Mouse (Mus musculus): ENCODE results near the gene Gm10382.
"Not testable (repeated sequence)": the region's sequence is repeated elsewhere in the genome, so short reads cannot be mapped to it uniquely, and the experiment has no call there.

Gm10382 gene

GRCm38 (mm10) chr5:125370950-125371693, 18.0 kb upstream of the Gm10382 start:
- no peak for DNase-seq (ENCODE audit: low spot score in 2 of 2)

DNA sequence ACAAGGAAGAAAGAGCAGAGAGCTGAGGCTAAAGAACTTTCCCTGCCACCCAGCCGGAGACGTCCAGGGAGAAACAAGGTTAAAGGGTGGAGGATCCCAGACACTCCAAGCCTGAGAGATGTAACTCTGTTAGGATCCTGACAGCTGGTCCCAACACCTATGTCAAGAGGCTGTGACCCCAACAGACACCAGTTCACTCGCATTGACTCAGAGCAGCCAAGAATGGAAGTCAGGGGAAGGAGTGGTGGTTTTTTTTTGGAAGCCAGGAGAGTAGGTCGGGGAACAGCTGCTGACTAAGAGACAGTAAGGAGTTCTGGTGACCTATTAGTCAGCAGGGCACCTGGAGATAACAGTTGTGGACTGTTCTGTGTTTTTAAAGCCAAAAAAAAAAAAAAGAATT, 17.1 kb upstream of the Gm10382 start:
- no peak for DNase-seq (ENCODE audit: low spot score in 2 of 2)

GRCm38 (mm10) chr5:125375871-125376270, 13.3 kb upstream of the Gm10382 start:
- DNase-seq (ENCODE audit: low spot score in 2 of 2) = no peak

DNA sequence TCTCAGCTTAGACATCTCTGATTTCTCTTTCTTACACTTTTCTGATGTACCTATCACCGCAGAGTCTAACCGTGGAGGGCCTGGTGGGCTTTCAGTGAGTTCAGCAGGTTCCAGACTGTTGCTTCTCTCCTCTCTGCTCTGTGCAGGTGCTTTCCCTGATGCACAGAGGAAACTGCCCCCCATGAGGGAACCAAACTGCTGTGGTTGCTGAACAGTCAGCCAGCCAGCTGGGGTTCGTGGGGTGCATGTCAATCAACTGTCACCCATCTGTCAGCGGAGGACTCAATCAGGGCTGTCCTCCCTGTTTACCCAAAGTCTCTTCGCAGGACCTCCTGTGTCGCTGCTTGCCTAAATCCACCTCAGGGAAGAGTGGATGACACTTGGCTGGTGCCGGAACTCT, 11.9 kb upstream of the Gm10382 start:
- DNase-seq (ENCODE audit: low spot score in 2 of 2) = peak; percentile 63 to 69

DNA sequence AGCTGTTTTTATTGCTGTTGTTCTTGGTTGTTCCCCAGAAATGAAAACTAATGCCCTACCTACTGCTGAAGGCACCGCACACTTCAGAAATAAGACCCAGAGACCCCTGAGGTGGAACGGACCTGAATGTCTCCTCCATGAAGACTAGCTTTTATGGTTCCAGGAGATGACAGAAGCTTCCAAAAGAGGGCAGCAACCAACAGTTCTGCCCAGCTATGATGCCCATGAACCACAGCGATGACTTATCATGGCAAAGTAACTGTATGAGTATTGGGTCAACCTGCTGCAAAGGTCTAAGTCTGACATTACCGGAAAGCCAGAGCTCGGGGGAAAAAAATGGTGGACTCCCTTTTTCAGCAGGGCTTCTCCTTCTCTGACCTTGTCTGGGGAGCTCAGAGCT, 10.2 kb upstream of the Gm10382 start:
- no peak for DNase-seq (ENCODE audit: low spot score in 2 of 2)

GRCm38 (mm10) chr5:125381954-125382672, 7.0 kb upstream of the Gm10382 start:
- DNase-seq (ENCODE audit: low spot score in 2 of 2) = no peak

DNA sequence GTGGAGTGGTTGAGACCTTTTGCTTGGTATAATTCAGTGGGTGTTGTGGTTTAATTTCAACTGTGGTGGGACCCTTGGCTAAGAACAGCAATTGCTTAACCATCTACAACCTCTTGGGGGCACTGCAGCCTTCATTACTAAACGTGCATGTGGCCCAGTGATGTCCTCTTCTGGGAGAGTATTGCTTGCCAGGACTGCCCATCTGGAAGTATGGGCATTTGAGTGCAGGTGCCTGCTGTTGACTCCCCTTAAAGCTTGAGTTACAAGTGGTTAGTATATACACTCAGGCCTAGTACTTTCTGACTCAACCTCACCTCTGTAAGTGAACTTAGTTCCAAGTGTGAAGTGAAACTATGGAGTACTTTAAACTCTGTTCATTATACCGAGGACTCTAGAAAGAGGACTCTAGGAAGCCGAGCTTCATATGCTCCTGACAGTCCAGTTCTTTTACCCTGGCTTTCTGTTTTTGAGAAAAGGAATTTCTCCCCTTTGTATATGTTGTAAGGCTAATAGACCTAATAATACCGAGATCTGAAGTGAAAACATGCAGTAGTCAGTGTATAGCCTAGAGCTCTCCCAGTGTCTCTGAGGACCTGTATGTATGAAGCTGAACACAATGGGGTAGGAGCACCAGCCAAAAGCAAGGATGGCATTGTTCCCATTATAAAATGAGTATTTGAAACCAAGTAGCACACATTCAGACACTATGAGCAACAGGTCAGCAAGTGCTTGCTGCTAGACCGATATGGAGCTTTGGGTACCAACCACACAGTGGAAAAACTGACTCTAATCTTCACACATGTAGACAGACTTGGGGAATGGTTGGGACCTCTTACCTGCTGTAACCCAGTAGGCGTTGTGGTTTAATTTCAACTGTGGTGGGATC, 6.2 kb upstream of the Gm10382 start:
- peak in 1 of 2 experiments; percentile 46 for DNase-seq (ENCODE audit: low spot score in 2 of 2)

GRCm38 (mm10) chr5:125383637-125384420, 5.3 kb upstream of the Gm10382 start:
- no peak for DNase-seq (ENCODE audit: low spot score in 2 of 2)

DNA sequence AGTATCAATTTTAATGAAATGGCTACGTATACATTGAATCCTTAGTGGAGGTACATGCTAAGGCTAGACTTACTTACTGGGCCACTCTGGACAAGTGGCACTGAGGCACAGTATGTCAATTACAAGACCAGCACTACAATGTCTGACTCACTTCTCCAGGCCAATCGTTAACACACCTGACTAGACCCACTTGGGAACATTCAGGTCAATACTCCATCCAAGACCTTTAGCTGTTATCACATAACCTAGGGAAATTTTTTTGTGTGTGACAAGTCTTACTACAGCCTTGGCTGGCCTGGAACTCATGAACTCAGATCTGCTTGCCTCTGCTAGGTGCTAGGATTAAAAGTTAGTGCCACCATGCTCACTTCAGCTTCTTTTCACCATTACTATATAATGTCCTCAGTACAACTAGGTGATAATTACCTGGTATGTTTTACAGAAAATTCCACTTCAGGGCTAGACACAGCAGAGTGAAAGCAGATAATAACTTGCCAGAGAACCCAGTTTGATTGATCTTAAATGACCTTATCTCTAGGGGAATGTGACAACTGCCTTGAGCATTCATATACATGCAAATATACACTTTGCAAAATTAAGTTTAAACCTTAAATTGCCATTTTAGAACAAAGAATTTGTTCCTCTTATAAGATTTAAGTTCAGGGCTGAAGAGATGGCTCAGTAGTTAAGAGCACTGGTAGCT, 4.5 kb upstream of the Gm10382 start:
- no peak for DNase-seq (ENCODE audit: low spot score in 2 of 2)

- DNase-seq (ENCODE audit: low spot score in 2 of 2) = no peak
These were observed 3.7 kb upstream of the Gm10382 start for GRCm38 (mm10) chr5:125385215-125385940.

DNA sequence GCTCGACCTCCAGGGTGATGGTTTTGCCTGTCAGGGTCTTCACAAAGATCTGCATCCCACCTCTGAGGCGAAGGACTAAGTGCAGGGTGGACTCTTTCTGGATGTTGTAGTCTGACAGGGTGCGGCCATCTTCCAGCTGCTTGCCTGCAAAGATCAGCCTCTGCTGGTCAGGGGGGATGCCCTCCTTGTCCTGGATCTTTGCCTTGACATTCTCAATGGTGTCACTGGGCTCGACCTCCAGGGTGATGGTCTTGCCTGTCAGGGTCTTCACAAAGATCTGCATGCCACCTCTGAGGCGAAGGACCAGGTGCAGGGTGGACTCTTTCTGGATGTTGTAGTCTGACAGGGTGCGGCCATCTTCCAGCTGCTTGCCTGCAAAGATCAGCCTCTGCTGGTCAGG, 1.8 kb upstream of the Gm10382 start:
- not testable (repeated sequence) for DNase-seq (ENCODE audit: low spot score in 2 of 2)

DNA sequence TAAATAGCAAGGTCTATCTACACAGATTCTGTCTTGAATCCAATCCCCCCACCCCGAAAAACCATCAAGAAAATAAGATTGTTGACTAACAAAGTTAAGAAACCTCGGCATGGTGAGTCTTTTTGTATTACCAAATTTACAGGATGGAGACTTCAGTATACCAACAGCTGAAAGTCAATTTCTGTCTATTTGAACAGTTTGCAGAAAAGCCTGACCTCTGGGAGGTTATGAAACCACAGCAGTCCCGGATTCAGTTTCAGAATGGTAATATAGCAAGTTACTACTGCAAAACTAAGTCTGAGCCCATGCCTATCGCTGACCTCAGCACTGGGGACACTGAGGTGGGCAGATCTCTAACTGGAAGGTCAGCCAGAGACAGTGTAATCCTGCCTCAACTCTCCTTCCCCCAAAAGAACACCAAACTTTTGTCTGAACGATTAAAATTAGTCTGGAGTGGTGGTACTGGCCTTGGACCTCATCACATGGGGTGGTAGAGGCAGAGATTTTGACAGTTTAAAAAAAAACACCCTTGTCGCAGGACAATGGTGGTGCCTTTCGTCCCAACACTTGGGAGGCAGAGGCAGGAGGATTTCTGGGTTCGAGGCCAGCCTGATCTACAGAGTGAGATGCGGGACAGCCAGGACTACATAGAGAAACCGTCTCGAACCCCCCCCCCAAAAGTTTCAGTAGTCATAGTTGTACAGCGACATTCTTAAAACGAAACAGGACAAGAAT, 597 bp upstream of the Gm10382 start:
- DNase-seq (ENCODE audit: low spot score in 2 of 2) = no peak

DNA sequence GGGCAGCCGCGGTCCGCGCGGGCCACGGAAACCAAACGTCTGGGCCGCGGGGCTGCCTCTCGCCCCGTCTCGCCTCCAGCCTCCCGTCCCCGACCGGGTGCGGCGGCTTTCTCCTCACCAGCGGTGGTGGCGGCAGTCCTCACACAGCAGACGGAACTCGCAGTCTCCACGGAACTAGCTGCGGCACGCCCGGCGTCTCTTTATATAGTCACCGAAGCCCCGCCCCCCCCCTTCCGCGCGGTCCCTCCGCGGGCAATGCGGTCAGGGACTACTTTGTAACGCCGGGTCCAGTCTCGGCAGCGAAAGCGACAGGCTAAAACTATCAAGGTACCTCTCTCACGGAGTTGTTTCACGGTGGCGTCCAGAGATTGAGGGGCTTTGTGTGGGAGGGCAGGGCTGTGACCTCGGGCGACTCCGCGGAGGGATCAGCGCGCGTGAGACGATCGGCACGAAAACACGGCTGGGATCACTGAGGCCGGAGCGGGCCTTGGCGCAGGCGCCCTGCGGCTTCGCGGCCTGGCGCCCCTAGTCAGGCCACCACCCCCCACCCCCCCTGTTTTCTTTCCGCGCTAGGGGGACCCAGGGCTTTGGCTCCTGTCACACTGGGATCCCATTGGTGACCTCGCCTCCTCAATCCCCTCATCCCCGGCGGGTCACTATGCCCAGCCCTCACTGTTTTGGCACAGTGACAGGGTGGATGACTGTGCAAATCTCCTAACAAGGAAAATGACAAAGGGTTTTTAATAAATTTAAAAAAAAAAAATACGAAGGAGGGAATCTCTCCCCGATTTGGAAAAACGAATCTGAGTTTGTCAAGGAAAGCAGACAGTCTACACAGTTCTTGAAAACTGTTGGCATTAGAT, 688 bp downstream of the Gm10382 start, which contains the start of gene Ubc:
Gene Ubc (minus strand): TSS at position 624 of the 863 bp plus-strand sequence.
- peak; percentile 80 to 89 for DNase-seq (ENCODE audit: low spot score in 2 of 2)

DNA sequence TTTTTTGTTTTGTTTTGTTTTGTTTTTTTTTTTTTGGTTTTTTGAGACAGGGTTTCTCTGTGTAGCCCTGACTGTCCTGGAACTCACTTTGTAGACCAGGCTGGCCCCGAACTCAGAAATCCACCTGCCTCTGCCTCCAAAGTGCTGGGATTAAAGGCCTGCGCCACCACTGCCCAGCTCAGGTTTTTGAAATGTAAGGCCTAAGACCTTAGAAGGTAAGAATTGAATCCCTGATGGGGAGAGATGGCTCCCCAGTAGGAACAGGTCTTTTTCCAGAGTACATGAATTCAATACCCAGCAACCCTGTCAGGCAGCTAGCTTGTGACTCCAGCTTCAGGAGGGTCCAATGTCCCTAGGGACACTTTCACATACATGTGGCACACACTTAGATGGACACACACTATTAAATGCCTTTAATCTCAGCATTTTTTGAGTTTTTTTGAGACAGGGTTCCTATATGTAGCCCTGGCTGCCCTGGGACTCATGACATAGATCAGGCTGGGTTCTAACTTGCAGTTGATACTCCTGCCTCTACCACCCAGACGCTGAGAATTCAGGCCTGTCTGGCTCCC, 1.9 kb downstream of the Gm10382 start:
- no peak for DNase-seq (ENCODE audit: low spot score in 2 of 2)

DNA sequence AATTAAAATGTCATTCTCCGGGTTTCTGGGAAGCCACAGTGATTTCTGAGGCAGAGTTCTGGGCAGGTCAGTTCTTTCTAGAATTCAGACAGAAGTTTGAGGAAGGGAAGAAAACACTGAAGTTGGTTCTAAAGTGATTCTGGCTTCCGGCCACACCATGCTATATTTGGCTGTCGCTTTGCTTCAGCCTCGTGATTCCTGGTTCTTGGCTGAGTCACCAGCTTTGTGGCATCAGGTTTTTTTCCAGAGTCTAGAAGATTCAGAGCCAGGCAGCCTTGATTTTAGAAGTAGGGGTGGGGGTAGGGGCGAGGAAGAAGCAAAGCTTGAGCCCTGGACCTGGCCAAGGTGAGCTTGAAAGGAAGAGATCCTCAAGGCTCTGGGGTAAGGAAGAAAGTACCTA, 2.5 kb downstream of the Gm10382 start:
- no peak for DNase-seq (ENCODE audit: low spot score in 2 of 2)

- DNase-seq (ENCODE audit: low spot score in 2 of 2) = not testable (repeated sequence)
These were observed 3.1 kb downstream of the Gm10382 start for GRCm38 (mm10) chr5:125392176-125392575.

DNA sequence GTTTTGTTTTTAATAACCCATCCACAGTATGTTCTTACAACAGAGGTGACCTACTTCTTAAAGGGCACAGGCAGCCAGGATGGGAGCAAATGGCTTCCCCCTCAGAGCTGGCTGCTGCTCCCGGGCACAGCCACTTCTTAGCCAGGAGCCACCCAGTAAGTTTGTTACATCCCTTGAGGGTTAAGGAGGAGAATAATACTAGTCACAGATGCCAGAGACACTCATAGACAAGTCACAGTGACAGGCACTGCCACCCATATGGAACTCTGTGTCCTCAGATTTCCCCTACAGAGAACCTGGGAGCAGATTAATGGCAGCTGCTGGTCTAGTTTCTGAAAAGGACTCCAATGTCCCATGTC, 3.5 kb downstream of the Gm10382 start:
- no peak for DNase-seq (ENCODE audit: low spot score in 2 of 2)

- DNase-seq (ENCODE audit: low spot score in 2 of 2) = peak; percentile 93 to 95
These were observed 4.0 kb downstream of the Gm10382 start for GRCm38 (mm10) chr5:125392977-125393621.
